Mouse (Mus musculus): ENCODE measurements around the gene Cyp46a1.

DNA sequence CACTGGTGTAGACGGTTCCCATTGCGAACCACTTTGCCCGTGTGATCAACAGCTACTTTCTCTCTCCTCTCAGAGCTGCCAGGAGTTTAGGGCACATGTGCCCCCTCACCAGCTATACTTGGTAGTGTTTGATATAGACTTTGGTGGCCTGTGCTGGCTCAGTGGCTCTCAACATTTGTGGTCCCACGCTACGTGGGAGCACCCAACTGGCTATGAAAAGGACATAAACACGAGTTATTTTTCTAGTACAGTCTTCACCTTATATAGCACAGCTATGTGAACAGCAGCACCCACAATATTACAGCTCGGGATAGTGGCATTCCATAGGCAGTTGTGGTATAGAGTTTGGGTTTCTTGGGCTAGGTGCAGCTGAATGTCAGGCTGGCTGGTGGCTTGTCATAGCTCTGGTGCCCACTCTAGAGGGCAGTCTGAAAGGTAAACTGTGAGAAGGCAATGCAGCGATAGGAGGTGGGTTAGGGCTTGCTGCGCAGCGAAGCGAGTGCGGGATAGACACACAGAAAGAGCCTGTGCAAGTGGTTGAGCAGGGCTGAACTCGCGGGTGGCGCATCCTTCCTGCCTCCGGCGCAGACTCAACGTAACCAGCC lies 16.3 kb upstream of the Cyp46a1 start:
- TF ChIP-seq POLR2A (IDR thresholded peaks at IDR 0.05; ENCODE audit: borderline replicate concordance, extremely low read depth, insufficient read depth, insufficient read length, poor library complexity, severe bottlenecking) (no peak), CTCF (IDR thresholded peaks at IDR 0.05; ENCODE audit: borderline replicate concordance, extremely low read depth, insufficient read depth, insufficient read length) (no peak)
